Mouse (Mus musculus): ENCODE data around the gene B3galt4.
A peak's percentile ranks its signal among the peaks of the same experiment; 100 is the strongest.
"Not testable (repeated sequence)": the region's sequence is repeated elsewhere in the genome, so short reads cannot be mapped to it uniquely, and the experiment has no call there.

Gene B3galt4

DNA sequence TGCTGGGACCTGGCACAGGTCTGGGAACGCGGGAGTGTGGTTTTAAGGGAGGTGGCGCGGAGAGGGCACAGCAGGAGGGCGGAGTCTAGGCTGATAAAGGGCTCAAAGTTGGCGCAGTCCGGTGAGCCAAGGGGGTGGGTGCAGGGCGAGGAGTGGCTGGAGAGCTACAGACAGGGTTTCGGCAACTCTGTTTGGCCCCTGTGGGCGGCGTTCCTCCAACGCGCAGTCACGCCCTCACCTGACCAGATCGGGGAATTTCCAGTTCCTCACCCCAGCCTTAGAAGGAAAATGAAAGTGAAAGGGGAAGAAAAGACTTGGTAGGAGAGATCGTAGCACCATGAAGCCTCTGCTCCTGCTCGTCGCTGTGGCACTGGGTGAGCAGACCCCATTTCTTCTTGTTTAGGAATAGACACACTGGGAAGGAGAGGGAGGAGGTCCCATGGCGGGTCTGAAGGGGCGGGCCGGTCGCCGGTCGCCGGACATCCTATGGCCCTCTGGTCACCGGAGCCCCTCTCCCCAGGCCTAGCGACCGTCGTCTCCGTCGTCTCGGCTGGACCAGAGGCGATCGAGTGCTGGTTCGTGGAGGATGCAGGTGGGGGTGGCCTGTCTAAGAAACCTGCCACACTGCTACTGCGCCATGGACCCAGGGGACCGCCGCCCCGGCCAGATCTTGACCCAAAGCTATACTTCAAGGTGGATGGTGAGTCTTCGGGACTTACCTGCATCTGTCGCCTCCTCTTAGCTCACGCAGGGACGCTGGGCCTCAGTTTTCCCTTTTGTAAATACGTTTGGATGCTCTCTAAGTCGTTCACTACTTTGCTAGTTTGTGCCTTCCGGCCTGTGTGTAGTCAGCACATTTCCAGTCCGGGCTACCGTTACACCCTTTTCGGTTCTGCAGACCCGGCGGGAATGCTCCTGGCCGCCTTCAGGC is 31.7 kb downstream of the B3galt4 start:
- peak; percentile 80 for DNase-seq

DNA sequence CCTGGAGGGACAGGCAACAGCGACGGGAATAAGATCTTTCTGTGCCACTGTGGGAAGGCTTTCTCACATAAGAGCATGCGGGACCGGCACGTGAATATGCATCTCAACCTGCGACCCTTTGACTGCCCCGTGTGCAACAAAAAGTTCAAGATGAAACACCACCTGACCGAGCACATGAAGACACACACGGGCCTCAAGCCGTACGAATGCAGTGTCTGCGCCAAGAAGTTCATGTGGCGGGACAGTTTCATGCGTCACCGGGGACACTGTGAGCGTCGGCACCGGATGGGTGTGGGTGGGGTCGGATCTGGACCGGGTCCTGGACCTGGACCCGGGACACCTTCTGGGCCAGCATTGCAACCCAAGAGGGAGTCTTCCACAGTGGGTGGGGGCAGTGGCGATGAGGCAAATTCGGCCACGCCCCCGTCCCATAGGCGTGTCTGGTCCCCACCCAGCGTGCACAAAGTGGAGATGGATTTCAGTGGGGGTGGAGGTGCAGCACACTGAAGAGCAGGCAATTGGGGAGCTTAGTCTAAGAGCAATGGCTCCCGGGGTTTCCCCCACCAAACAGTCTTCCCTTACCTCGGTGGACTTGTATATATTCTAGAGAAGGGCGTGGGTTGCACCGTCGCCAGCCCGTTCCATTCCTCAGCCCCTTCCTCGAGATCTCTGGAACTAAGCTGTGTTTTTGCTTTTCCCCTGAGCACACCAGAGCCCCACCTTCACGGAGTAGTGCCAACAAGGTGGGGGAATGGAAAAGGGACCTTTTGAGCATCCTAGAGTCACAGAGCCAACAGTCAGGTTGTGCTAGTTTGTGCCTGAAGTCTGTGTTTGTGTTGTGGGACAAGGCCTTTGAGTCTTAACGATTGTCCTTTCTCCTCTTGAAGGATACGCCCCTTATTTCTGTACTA is 32.7 kb downstream of the B3galt4 start:
- no peak for DNase-seq

DNA sequence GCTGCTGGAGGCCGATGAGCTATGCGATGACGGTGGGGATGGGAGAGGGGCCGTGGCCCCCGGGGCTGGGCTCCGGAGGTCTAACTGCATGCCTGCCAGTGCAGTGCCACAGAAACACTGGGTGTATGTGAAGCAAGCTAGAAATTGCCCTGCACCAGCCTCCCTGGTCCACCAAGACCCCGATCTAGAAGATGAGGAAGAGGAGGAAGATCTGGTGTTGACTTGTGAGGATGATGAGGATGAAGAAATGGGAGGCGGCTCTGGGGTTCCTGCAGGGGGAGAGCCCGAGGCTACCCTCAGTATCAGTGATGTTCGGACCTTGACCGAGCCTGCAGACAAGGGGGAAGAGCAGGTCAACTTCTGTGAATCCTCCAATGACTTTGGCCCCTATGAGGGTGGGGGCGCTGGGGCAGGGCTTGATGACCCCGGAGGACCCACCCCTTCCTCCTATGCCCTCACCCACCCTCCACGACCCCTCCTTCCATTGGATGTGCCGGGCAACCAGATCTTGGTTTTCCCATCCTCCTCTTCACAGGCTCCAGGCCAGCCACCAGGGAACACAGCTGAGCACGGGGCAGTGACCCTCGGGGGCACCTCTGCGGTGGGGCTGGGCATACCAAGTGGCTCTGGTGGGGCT is 33.5 kb downstream of the B3galt4 start:
- DNase-seq, result no peak

DNA sequence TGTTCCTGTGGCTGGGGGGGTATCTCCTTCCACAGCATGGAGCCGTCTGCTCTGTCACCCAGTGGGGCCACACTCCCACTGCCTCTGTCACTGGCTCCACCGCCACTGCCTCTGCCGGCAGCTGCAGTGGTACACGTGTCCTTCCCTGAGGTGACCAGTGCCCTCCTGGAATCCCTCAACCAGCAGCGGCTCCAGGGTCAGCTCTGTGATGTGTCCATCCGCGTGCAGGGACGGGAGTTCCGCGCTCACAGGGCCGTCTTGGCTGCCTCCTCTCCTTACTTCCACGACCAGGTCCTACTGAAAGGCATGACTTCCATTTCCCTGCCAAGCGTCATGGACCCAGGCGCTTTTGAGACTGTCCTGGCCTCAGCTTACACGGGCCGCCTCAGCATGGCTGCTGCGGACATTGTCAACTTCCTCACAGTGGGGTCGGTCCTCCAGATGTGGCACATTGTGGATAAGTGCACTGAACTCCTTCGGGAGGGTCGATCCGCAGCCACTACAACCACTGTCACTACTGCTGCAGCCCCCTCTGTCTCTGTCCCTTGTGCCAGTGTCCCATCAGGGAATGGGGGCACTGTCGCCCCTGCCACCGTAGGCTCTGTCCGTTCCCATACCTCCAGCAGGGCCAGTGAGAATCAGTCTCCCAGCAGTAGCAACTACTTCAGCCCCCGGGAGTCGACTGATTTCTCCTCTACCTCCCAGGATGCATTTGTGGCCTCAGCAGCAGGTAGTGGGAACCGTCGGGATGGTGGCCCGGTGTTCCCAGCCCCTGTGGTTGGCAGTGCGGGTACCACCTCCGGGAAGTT is 34.2 kb downstream of the B3galt4 start:
- no peak for DNase-seq

DNA sequence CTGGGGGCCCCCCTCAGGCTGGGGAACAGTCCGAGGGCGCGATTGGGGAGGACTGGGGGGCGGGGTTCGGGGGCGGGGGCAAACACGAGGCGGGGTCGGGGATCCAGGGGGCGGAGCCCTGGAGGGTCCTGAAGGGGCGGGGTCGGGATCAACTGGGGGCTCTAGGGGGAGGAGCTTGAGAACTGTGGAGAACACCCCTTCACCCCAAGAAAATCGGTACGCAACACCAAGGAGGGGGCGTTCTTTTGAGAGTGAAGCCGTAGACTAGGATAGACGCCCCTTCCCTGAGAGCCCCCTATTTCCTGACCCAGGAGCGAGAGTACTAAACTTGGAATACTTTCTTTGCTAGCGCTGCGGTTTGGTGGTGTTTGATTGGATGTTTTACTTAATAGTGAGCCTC is 35.0 kb downstream of the B3galt4 start:
- peak; percentile 80 for DNase-seq

DNA sequence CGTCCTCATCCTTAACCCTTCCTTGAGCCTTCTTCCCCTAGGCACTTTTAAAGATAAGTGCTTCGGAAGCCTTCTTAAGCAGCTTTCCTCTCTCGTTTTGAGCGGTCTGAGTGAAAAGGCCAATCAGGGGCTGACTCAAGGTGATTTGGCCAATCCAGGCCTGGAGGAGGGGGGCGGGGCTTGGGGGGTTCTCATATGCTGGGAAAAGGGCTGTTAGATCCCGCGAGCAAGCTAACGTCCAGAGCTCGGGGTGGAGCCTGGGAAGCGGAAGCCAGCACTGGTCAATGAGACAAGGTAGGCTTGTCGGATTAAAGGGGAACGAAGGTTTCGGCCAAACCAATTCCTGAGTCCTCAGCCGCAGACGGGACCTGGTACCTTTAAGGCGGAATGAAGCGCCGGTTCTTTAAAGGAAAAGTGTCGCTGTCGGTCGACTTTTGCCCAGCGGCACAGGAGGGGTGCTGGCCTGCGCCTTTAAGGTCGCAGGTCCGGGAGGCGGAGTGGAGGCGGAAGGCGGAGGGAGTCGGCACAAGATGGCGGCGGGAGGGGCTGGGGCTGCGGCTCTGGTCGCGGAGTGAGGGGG is 35.5 kb downstream of the B3galt4 start, which contains the start of the genes Tapbp and Zbtb22:
TSS of gene Tapbp (plus strand) at position 229 of the 580 bp plus-strand sequence.
TSS of gene Zbtb22 (plus strand) at position 234 of the 580 bp plus-strand sequence.
- DNase-seq, result peak; percentile 94

DNA sequence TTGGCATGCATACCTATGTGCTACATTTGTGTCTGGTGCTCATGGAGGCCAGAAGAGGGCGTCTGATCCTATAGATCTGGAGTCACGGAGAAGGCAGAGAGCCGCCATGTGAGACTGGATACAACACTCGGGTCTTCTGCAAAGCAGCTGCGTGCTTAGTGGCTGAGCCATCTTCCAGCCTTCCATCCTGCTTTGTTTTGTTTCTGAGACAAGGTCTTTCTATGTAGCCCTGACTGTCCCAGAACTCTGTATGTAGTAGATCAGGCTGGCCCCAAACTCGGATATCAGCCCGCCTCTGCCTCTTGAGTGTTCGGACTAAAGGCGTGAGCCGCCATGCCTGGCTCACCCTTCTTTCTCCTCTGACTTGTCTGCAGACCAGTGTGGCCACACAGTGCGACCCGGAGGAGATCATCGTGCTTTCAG is 36.3 kb downstream of the B3galt4 start:
- no peak for DNase-seq

- DNase-seq, result no peak
Measured at GRCm38 (mm10) chr17:33913905-33914304, 37.4 kb downstream of the B3galt4 start.

GRCm38 (mm10) chr17:33913264-33913663 is 38.0 kb downstream of the B3galt4 start:
- no peak for DNase-seq

GRCm38 (mm10) chr17:33911813-33912414 is 39.4 kb downstream of the B3galt4 start:
- DNase-seq, result no peak

- no peak for DNase-seq
Measured at GRCm38 (mm10) chr17:33911052-33911812, 40.1 kb downstream of the B3galt4 start.

GRCm38 (mm10) chr17:33910346-33911051 is 40.8 kb downstream of the B3galt4 start:
- DNase-seq, result no peak

GRCm38 (mm10) chr17:33909869-33910250 is 41.4 kb downstream of the B3galt4 start:
- peak; percentile 60 for DNase-seq

DNA sequence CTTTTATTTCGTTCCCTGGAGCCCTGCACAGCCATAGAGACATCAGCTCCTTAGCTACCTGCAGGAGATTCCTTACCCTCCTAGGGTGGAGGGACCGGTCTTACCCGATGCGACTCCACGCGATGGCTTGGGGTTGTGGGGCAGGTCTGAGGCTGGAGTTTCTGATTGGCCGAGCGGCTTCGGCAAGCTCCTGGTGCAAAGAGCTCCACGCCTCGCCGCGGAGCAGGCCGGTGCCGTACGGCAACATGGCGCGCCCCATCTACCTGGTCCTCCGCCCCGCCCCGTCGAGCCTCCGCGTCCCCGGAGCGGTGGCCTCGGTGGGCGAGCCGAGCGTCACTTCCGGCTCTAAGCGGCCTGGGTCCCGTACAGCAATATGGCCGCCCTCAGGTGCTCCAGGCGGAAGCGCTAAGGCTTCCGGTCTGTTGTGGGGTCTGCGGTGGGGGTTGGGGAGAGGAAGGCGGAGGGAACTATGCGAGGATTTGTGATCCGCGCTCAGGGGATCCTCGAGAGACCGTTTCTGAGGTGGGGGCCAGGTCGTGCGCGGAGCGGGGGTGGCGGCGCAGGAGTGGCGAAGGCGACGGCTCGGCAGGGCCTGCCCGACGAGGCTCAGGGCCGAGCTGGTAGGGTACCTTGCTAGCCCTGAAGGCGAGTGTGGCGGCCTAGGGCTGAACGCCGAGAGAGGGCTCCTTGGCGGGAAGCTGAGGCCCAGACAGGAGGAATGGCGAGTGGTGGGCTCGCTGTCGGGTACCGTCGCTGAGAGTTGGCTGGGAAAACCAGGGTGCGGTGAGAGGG is 42.0 kb downstream of the B3galt4 start, which contains the start of gene Daxx:
TSS of gene Daxx (plus strand) at position 338 of the 792 bp plus-strand sequence.
- DNase-seq, result peak; percentile 99

- peak; percentile 54 for DNase-seq
Measured at GRCm38 (mm10) chr17:33908331-33909076, 42.8 kb downstream of the B3galt4 start.

DNA sequence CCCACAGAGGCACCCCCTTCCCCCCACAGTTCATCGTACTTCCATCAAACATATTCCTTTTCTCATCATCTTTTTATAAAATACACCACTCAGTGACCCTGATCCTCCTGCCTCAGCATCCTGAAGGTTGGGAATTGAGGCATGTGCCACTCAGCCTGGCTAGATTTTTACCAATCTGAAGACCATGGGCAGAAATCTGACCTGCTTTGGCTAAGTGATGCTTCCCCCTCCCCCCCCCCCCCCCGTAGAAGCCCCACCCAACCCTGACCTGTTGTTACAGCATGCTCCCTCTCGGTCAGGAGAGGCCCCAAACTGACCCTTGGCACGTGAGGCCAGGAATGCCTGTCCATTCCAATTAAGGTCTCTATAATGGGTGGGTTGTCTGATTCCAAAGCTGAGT is 46.5 kb downstream of the B3galt4 start, which contains the start of gene Platr17:
TSS of gene Platr17 (plus strand) at position 301 of the 400 bp plus-strand sequence.
- not testable (repeated sequence) for DNase-seq

- DNase-seq, result not testable (repeated sequence)
Measured at GRCm38 (mm10) chr17:33903911-33904651, 47.2 kb downstream of the B3galt4 start.

All from thymus, postnatal 25 days (tissue).